Mouse (Mus musculus) stomach, postnatal 0 days (tissue): ENCODE results near the gene 4921517D22Rik.

ENCODE experiments used
- CTCF ChIP-seq: IDR thresholded peaks from 2 replicates; pipeline ENCODE4 v1.5.1; 2016; ENCODE audit warnings: antibody characterized with exemption, low read depth, mild to moderate bottlenecking, moderate library complexity
- EP300 ChIP-seq: optimal IDR thresholded peaks from 2 replicates; pipeline ENCODE3; 2016; ENCODE audit warnings: antibody characterized with exemption

GRCm38 (mm10) chr13:59679908-59680307 is 14.0 kb downstream of the 4921517D22Rik start:
- TF ChIP-seq CTCF, result no peak
- no peak for TF ChIP-seq EP300
